Mouse (Mus musculus) neural tube, embryonic 13.5 days (tissue): ENCODE data around the gene Galnt15. TPM values are rescaled to one million over a fixed set of nuclear protein-coding genes. Genes with fewer than 3 reads are reported as not detected.
"Not testable (repeated sequence)": the region's sequence is repeated elsewhere in the genome, so short reads cannot be mapped to it uniquely, and the experiment has no call there.

Source experiments
- ATAC-seq: fragments of 200-750 bp; cut with Nextera tagmentation; 2 replicates; pipeline ENCODE4 v1.8.0; 2017; ENCODE audit warnings: low read depth, mild to moderate bottlenecking, moderate TSS enrichment, moderate library complexity
- H3K27ac ChIP-seq: fragments of 300-500 bp; sonication (generic); replicated peaks from 2 replicates; pipeline ENCODE4 v1.5.1; 2015; ENCODE audit warnings: moderate library complexity, mild to moderate bottlenecking, inconsistent platforms
- H3K27me3 ChIP-seq: fragments of 300-500 bp; sonication (generic); 2 replicates; pipeline ENCODE4 v1.6.1; 2015; ENCODE audit warnings: mild to moderate bottlenecking, inconsistent platforms
- H3K36me3 ChIP-seq: fragments of 300-500 bp; sonication (generic); 2 replicates; pipeline ENCODE4 v1.6.1; 2015; ENCODE audit warnings: mild to moderate bottlenecking, inconsistent platforms
- H3K4me1 ChIP-seq: fragments of 300-500 bp; sonication (generic); replicated peaks from 2 replicates; pipeline ENCODE4 v1.6.1; 2015; ENCODE audit warnings: inconsistent platforms
- H3K4me2 ChIP-seq: fragments of 300-500 bp; sonication (generic); 2 replicates; pipeline ENCODE4 v1.6.1; 2015; ENCODE audit warnings: inconsistent platforms, mild to moderate bottlenecking, moderate library complexity
- H3K4me3 ChIP-seq: fragments of 300-500 bp; sonication (generic); 2 replicates; pipeline ENCODE4 v1.5.1; 2015; ENCODE audit warnings: mild to moderate bottlenecking, inconsistent platforms
- H3K9ac ChIP-seq: fragments of 300-500 bp; sonication (generic); 2 replicates; pipeline ENCODE4 v1.6.1; 2015; ENCODE audit warnings: moderate library complexity, mild to moderate bottlenecking, inconsistent platforms
- H3K9me3 ChIP-seq: fragments of 300-500 bp; sonication (generic); 2 replicates; pipeline ENCODE4 v1.6.1; 2016; ENCODE audit warnings: inconsistent platforms
- WGBS: fragments of 180-500 bp; shearing (Covaris S2); methylation state at CpG from one replicate; pipeline ENCODE4 v1.1.7; 2015; 5-methylcytosine and 5-hydroxymethylcytosine counted together
- polyA plus RNA-seq: library from polyadenylated mRNA; unstranded; fragments of >200 nt; fragmentation: Nextera tagmentation; extraction: Ambion mirVana; gene quantifications from 2 replicates; pipeline ENCODE4 v1.2.1, GENCODE M21; 2015

The Galnt15 gene
- polyA plus RNA-seq, 1 experiment from 2014 or later, result 0.15 TPM

- Histone ChIP-seq H3K9me3 (no peaks in the 10 kb centered on the region), H3K9ac (no peak overlapping the region), H3K27ac (no peak overlapping the region), H3K4me2 (no peak overlapping the region), H3K4me3 (no peak overlapping the region), H3K36me3 (peaks cover 36% of the 10 kb centered on the region), H3K4me1 (peaks cover 6% of the 10 kb centered on the region), H3K27me3 (no peaks in the 10 kb centered on the region)
- ATAC-seq, result no peak
- 85% methylated on average over 10 of the region's 10 CpGs for WGBS
Observed at GRCm38 (mm10) chr14:32081026-32081425, 52.2 kb downstream of the Galnt15 start.

DNA sequence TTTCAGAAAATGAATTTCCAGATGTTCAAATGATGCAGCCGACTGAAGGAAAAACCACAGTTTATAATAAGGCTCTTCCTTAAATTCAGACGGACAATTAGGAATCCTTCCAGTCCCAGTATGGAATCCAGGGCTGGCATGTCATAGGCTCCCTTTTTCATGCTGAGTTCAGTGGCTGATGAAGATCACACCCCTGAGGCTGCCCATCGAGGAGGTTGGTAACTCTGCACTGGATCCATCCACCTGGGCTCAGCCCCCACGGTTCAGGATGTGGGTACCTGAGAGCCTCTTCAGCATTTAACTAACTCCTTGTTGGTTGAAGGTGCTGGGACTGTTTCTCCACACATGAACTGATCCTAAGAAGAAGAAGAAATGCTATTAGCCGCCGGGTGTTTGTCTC lies 54.1 kb downstream of the Galnt15 start:
- ATAC-seq, result no peak
- H3K36me3 ChIP-seq, result peaks cover 36% of the 10 kb centered on the region
- peaks cover 19% of the 10 kb centered on the region for H3K4me1 ChIP-seq
- H3K9me3 ChIP-seq, result no peaks in the 10 kb centered on the region
- no peak overlapping the region for H3K9ac ChIP-seq
- WGBS, result 94% methylated on average over 6 of the region's 6 CpGs
- H3K27ac ChIP-seq, result no peak overlapping the region
- H3K27me3 ChIP-seq, result no peaks in the 10 kb centered on the region
- H3K4me2 ChIP-seq, result no peak overlapping the region
- H3K4me3 ChIP-seq, result no peak overlapping the region

- peaks cover 19% of the 10 kb centered on the region for H3K4me1 ChIP-seq
- H3K4me3 ChIP-seq, result no peak overlapping the region
- no peak for ATAC-seq
- H3K27me3 ChIP-seq, result no peaks in the 10 kb centered on the region
- H3K9ac ChIP-seq, result no peak overlapping the region
- peaks cover 31% of the 10 kb centered on the region for H3K36me3 ChIP-seq
- no peaks in the 10 kb centered on the region for H3K9me3 ChIP-seq
- 98% methylated on average over 2 of the region's 2 CpGs for WGBS
- H3K27ac ChIP-seq, result no peak overlapping the region
- H3K4me2 ChIP-seq, result no peak overlapping the region
Observed at GRCm38 (mm10) chr14:32083466-32083865, 54.7 kb downstream of the Galnt15 start.

GRCm38 (mm10) chr14:32084761-32085485 lies 56.1 kb downstream of the Galnt15 start, which contains the start of gene Oxnad1:
Gene Oxnad1 (plus strand): TSS chr14:32085374.
- peak within 1 kb of the TSS; percentile 70 for H3K9ac ChIP-seq
- WGBS, result 3% methylated on average over 22 of the region's 22 CpGs
- no peaks in the 10 kb centered on the region for H3K9me3 ChIP-seq
- H3K36me3 ChIP-seq, result peaks cover 28% of the 10 kb centered on the region
- H3K4me1 ChIP-seq, result peaks cover 19% of the 10 kb centered on the region
- peak within 1 kb of the TSS; percentile 55 for H3K4me3 ChIP-seq
- H3K4me2 ChIP-seq, result peak within 1 kb of the TSS; percentile 66
- peak; percentile 98 for ATAC-seq
- H3K27me3 ChIP-seq, result no peaks in the 10 kb centered on the region
- peak within 1 kb of the TSS; percentile 83 for H3K27ac ChIP-seq

- peak; percentile 98 for ATAC-seq
- peaks cover 19% of the 10 kb centered on the region for H3K4me1 ChIP-seq
- no peaks in the 10 kb centered on the region for H3K27me3 ChIP-seq
- H3K9ac ChIP-seq, result peak within 1 kb of the TSS; percentile 70
- peak within 1 kb of the TSS; percentile 55 for H3K4me3 ChIP-seq
- peak within 1 kb of the TSS; percentile 66 for H3K4me2 ChIP-seq
- peak within 1 kb of the TSS; percentile 83 for H3K27ac ChIP-seq
- WGBS, result under 1% methylated on average over 43 of the region's 43 CpGs
- no peaks in the 10 kb centered on the region for H3K9me3 ChIP-seq
- peaks cover 24% of the 10 kb centered on the region for H3K36me3 ChIP-seq
Observed at GRCm38 (mm10) chr14:32085486-32086201, 56.9 kb downstream of the Galnt15 start, which contains the start of gene Dph3. Gene Dph3 (minus strand): TSS chr14:32085729.

DNA sequence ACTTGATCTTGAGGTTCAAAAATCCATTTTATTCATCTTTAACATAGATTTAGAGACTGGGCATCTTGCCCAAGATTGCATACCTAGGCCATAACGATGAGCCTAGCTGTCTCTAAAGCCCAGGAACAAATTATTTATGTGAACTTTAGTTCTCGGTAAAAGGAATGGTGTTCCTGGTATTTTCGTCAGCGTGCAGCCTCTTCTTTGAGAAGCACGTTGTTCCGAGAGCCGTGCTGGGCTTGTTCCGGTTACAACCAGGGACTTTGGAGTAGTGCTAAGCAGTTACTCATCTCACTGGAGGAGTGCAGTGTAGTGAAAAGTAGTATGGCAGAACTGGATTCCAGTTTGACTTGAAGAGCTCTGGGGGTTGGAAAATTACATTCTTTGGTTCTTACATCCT lies 57.4 kb downstream of the Galnt15 start:
- H3K36me3 ChIP-seq, result peaks cover 18% of the 10 kb centered on the region
- WGBS, result 25% methylated on average over 8 of the region's 8 CpGs
- H3K27me3 ChIP-seq, result no peaks in the 10 kb centered on the region
- peak overlapping the region; percentile 55 for H3K4me3 ChIP-seq
- peaks cover 19% of the 10 kb centered on the region for H3K4me1 ChIP-seq
- H3K9me3 ChIP-seq, result no peaks in the 10 kb centered on the region
- no peak for ATAC-seq
- peak overlapping the region; percentile 66 for H3K4me2 ChIP-seq
- H3K27ac ChIP-seq, result peak overlapping the region; percentile 83
- peak overlapping the region; percentile 70 for H3K9ac ChIP-seq

GRCm38 (mm10) chr14:32087584-32088248 lies 58.9 kb downstream of the Galnt15 start:
- H3K27me3 ChIP-seq, H3K4me3 ChIP-seq, H3K27ac ChIP-seq, H3K9ac ChIP-seq, H3K4me2 ChIP-seq, ATAC-seq, H3K9me3 ChIP-seq: not testable (repeated sequence)
- Histone ChIP-seq H3K36me3 (peaks cover 15% of the 10 kb centered on the region), H3K4me1 (peaks cover 19% of the 10 kb centered on the region)
- WGBS, result 94% methylated on average over 7 of the region's 7 CpGs

GRCm38 (mm10) chr14:32091124-32091523 lies 62.3 kb downstream of the Galnt15 start:
- WGBS, result 89% methylated on average over 4 of the region's 4 CpGs
- H3K4me3 ChIP-seq, result no peak overlapping the region
- ATAC-seq, result no peak
- peaks cover 13% of the 10 kb centered on the region for H3K4me1 ChIP-seq
- H3K27me3 ChIP-seq, result no peaks in the 10 kb centered on the region
- no peak overlapping the region for H3K9ac ChIP-seq
- no peak overlapping the region for H3K27ac ChIP-seq
- H3K9me3 ChIP-seq, result no peaks in the 10 kb centered on the region
- H3K4me2 ChIP-seq, result no peak overlapping the region
- H3K36me3 ChIP-seq, result peaks cover 41% of the 10 kb centered on the region

- Histone ChIP-seq H3K36me3 (peaks cover 46% of the 10 kb centered on the region), H3K27me3 (no peaks in the 10 kb centered on the region), H3K4me1 (peaks cover 7% of the 10 kb centered on the region), H3K4me2 (no peak overlapping the region), H3K9ac (no peak overlapping the region), H3K9me3 (no peaks in the 10 kb centered on the region), H3K4me3 (no peak overlapping the region), H3K27ac (no peak overlapping the region)
- 87% methylated on average over 4 of the region's 4 CpGs for WGBS
- no peak for ATAC-seq
Observed at GRCm38 (mm10) chr14:32091704-32092103, 62.9 kb downstream of the Galnt15 start.

DNA sequence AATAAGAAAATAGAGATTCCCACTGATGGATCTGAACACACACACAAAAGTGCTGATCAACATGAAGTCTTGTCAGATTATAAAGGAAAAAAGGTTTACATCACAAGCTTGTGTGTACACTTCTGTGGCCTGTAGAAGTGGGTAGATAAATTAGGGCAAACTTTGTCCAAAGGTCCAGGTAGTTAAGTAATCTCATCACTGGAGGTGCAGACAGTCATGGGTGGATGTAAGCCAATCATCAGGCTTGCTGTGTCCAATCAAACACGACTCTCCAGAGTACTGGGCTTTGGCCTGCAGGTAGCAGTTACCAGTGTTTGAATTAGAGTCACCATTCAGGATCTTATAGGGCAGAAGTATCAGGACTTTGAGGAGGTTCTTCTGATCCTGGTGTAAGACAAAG lies 64.2 kb downstream of the Galnt15 start:
- no peak overlapping the region for H3K4me2 ChIP-seq
- H3K27me3 ChIP-seq, result no peaks in the 10 kb centered on the region
- ATAC-seq, result no peak

DNA sequence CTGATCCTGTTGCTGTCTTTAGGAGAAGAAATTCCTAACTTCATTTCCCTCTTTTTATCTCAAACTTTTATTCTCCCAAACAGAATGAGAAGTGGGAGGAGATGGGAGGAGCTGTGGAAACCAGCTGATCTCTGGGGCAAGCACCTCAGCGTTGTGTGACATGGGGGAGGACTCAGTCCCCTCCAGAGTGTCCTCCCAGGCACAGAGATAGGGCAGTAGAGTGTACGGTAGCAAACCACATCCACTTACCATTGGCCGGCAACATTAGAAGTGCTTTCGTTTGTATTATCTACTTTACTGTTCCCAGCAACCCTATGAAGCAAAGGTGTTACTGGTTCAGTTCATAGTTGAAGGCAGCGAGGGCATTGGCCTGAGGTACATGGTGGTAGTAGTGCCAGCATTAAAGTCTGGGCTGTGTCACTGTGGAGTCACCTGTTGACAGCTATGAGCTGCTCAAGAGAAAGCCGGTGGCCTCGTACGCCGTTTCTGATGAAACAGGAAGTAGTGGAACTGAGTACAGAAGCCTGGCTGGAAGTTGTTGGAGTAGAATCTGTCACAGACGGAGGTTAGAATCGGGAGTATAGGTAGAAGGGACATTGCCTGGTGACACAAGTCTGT lies 64.8 kb downstream of the Galnt15 start:
- peaks cover 65% of the 10 kb centered on the region for H3K36me3 ChIP-seq
- no peaks in the 10 kb centered on the region for H3K4me1 ChIP-seq
- no peak overlapping the region for H3K4me3 ChIP-seq
- H3K9me3 ChIP-seq, result no peaks in the 10 kb centered on the region
- H3K4me2 ChIP-seq, result no peak overlapping the region
- no peak overlapping the region for H3K9ac ChIP-seq
- no peak for ATAC-seq
- H3K27ac ChIP-seq, result no peak overlapping the region
- no peaks in the 10 kb centered on the region for H3K27me3 ChIP-seq
- WGBS, result 90% methylated on average over 11 of the region's 11 CpGs

More for the DNA sequence above, 64.2 kb downstream of the Galnt15 start:
- no peaks in the 10 kb centered on the region for H3K4me1 ChIP-seq
- H3K4me3 ChIP-seq, result no peak overlapping the region
- peaks cover 59% of the 10 kb centered on the region for H3K36me3 ChIP-seq
- WGBS, result 71% methylated on average over 1 of the region's 1 CpGs
- H3K9ac ChIP-seq, result no peak overlapping the region
- H3K27ac ChIP-seq, result no peak overlapping the region
- H3K9me3 ChIP-seq, result no peaks in the 10 kb centered on the region

- no peaks in the 10 kb centered on the region for H3K4me1 ChIP-seq
- ATAC-seq, result no peak
- WGBS, result 92% methylated on average over 5 of the region's 5 CpGs
- H3K9me3 ChIP-seq, result no peaks in the 10 kb centered on the region; the same call in 1 of the 2 replicates
- H3K27ac ChIP-seq, result no peak overlapping the region
- no peaks in the 10 kb centered on the region for H3K27me3 ChIP-seq
- H3K36me3 ChIP-seq, result peaks cover 85% of the 10 kb centered on the region
- no peak overlapping the region for H3K9ac ChIP-seq
- H3K4me2 ChIP-seq, result no peak overlapping the region
- no peak overlapping the region for H3K4me3 ChIP-seq
Observed at GRCm38 (mm10) chr14:32095646-32096045, 66.9 kb downstream of the Galnt15 start.
